Mouse (Mus musculus): ENCODE measurements around the gene Ankrd16. TPM values are rescaled to one million over a fixed set of nuclear protein-coding genes. Genes with fewer than 3 reads are reported as not detected.

The Ankrd16 gene
- 86.7 to 98.9 TPM (median 91.5 TPM) in 4 replicates for total RNA-seq (2023; ENCODE audit: inconsistent age)

DNA sequence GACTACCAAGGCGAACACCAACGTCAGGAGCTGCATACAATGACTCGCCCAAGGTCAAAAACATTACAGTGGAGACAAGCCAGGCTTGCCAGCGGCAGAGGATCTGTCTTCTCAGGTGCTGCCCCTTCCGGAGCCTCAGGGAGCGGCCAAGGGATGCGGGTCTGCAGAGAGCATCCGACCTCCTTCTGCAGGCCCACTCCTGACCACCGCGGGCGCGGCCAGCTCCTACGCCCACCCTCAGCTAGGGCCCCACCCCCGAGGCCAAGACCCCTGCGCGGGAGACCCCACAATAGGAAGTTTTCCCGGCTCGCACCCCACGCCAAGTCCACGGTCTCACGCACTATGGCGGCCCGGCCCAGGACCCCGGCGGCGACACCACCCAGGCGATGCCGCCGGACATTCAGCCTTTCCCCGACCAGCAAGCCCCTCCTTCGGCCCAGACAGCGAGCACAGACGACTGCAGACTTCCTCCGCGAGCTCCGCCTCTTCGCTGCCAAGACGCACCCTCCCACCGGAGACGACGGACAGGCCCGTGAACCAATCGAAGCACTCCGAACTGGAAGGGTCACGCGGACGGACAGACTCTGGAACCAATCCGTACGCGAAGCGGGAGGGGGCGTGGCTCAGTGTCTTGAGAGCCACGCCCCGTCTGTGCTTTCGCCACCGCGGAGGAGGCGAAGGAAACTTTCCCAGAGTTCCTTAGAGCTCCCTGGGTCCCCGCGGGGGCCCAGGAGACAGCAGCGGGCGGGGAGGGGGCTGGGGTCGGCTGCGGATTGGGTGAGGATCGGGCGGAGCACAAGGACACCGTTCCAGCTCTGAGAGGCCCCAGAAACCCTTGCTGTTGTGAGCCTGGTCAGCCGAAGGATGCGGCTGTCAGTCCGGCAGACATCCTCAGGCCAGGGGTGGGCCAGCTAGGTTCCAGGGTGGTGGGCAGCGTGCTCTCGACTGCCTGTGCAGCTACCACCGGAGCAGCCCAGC, at the start of gene Ankrd16, which contains the start of gene Fbh1:
TSS of gene Ankrd16 (plus strand) at position 786 of the 978 bp plus-strand sequence.
TSS of gene Fbh1 (minus strand) at position 492 of the 978 bp plus-strand sequence.

Other genes starting within 250 kb of the Ankrd16 start
- gene Pfkfb3, start 223.8 kb upstream of the Ankrd16 start, total RNA-seq (2023; ENCODE audit: inconsistent age), result 43.5 to 55.8 TPM (median 45.0 TPM) in 4 replicates
- gene Rbm17, start 173.7 kb upstream of the Ankrd16 start, total RNA-seq (2023; ENCODE audit: inconsistent age), result 142 to 177 TPM (median 164 TPM) in 4 replicates
- not detected in 4 replicates for gene Gm17490, start 151.6 kb upstream of the Ankrd16 start, total RNA-seq (2023; ENCODE audit: inconsistent age)
- 2.6 to 3.3 TPM (median 3.0 TPM) in 4 replicates for gene Il2ra, start 135.1 kb upstream of the Ankrd16 start, total RNA-seq (2023; ENCODE audit: inconsistent age)
- 5.2 to 9.1 TPM (median 5.7 TPM) in 4 replicates for gene Il15ra, start 72.6 kb upstream of the Ankrd16 start, total RNA-seq (2023; ENCODE audit: inconsistent age)
- 49.7 to 66.0 TPM (median 55.6 TPM) in 4 replicates for gene Fbh1, start 294 bp upstream of the Ankrd16 start, total RNA-seq (2023; ENCODE audit: inconsistent age)

Data from B cell, adult (primary cell).